Mouse (Mus musculus) neural tube, embryonic 14.5 days (tissue): ENCODE data around the gene Arhgdig. TPM values are rescaled to one million over a fixed set of nuclear protein-coding genes. Genes with fewer than 3 reads are reported as not detected.
"Not testable (repeated sequence)": the region's sequence is repeated elsewhere in the genome, so short reads cannot be mapped to it uniquely, and the experiment has no call there.

Experiments used
- ATAC-seq: fragments of 200-750 bp; cut with Nextera tagmentation; 2 replicates; pipeline ENCODE4 v1.8.0; 2017; ENCODE audit warnings: low read depth, mild to moderate bottlenecking, moderate TSS enrichment, moderate library complexity
- H3K27ac ChIP-seq: fragments of 300-500 bp; sonication (generic); 2 replicates; pipeline ENCODE4 v1.5.1; 2014; ENCODE audit warnings: low read depth, mild to moderate bottlenecking, control low read depth, low read length, moderate library complexity, mixed read lengths
- H3K27me3 ChIP-seq: fragments of 300-500 bp; sonication (generic); 2 replicates; pipeline ENCODE4 v1.6.1; 2014; ENCODE audit warnings: low read length; ENCODE audit not compliant: control insufficient read depth, insufficient read depth
- H3K36me3 ChIP-seq: fragments of 300-500 bp; sonication (generic); 2 replicates; pipeline ENCODE4 v1.6.1; 2014; ENCODE audit warnings: low read length, mixed read lengths; ENCODE audit not compliant: control insufficient read depth, insufficient read depth
- H3K4me1 ChIP-seq: fragments of 300-500 bp; sonication (generic); 2 replicates; pipeline ENCODE4 v1.6.1; 2014; ENCODE audit warnings: low read length; ENCODE audit not compliant: control insufficient read depth, insufficient read depth
- H3K4me2 ChIP-seq: fragments of 300-500 bp; sonication (generic); 2 replicates; pipeline ENCODE4 v1.6.1; 2014; ENCODE audit warnings: mild to moderate bottlenecking, low read depth, low read length, control low read depth
- H3K4me3 ChIP-seq: fragments of 300-500 bp; sonication (generic); 2 replicates; pipeline ENCODE4 v1.5.1; 2014; ENCODE audit warnings: low read depth, low read length, control low read depth, mixed read lengths
- H3K9ac ChIP-seq: fragments of 300-500 bp; sonication (generic); replicated peaks from 2 replicates; pipeline ENCODE4 v1.6.1; 2014; ENCODE audit warnings: low read depth, mild to moderate bottlenecking, control low read depth, low read length, mixed read lengths
- H3K9me3 ChIP-seq: fragments of 300-500 bp; sonication (generic); 2 replicates; pipeline ENCODE4 v1.6.1; 2016; ENCODE audit warnings: low read length; ENCODE audit not compliant: control insufficient read depth
- WGBS: fragments of 180-500 bp; shearing (Covaris S2); extraction: QIAGEN DNeasy Blood & Tissue Kit; methylation state at CpG from one replicate; pipeline ENCODE4 v1.1.7; 2014; 5-methylcytosine and 5-hydroxymethylcytosine counted together
- polyA plus RNA-seq: library from polyadenylated mRNA; unstranded; fragments of >200 nt; fragmentation: Nextera tagmentation; extraction: Ambion mirVana; gene quantifications from 2 replicates; pipeline ENCODE4 v1.2.1, GENCODE M21; 2014

Gene Arhgdig
- polyA plus RNA-seq, 1 experiment from 2014 or later, result 192 TPM

- 86% methylated on average over 4 of the region's 4 CpGs for WGBS
- Histone ChIP-seq H3K4me2 (no peak within 1 kb of the TSS), H3K4me1 (0 out of 2 replicates have a peak, but pooled peaks cover 8% of the 10 kb centered on the region), H3K27me3 (peaks cover 25% of the 10 kb centered on the region), H3K4me3 (no peak within 1 kb of the TSS), H3K36me3 (peaks cover 18% of the 10 kb centered on the region), H3K9ac (no peak within 1 kb of the TSS), H3K27ac (no peak within 1 kb of the TSS), H3K9me3 (no peaks in the 10 kb centered on the region)
- ATAC-seq, result no peak
Observed at GRCm38 (mm10) chr17:26198892-26199291, 8.7 kb downstream of the Arhgdig start, which contains the start of gene Pdia2. Gene Pdia2, minus strand, starts transcription at chr17:26199087.

DNA sequence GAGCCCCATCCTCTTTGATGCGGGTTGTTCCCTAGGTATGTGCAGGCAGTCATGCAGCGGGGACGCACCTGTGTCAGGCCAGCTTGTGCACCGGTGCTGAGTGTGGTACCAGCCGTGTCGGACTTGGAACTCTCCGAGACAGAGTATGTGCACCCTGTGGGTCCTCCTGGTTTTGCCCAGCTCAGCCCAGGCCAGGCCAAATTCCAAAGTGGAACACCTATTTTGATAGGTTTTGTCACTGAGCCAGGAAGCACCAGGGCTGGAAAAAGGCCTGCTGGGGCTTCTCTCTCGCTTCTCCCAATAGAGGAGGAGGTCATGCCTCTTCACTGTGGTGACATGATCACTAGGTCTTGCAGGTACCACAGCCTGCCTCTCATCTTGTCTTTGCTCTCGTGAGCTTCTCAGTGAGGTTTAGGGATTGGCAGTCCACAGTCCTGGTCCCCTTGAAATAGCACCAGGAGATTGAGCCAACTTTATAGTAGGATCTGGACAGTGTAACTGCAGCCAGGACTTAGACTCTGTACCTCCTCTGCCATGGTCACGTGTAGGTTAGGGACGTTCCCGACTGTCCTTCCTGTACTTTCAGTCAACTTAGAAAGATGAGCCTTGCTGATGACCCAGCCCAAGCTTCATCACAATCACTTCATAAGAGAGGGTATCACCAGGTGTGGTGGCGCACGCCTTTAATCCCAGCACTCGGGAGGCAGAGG lies 14.9 kb downstream of the Arhgdig start:
- H3K4me2 ChIP-seq, result no peak overlapping the region
- no peaks in the 10 kb centered on the region for H3K27me3 ChIP-seq
- no peak for ATAC-seq
- H3K4me3 ChIP-seq, result no peak overlapping the region
- 98% methylated on average over 15 of the region's 15 CpGs for WGBS
- H3K9ac ChIP-seq, result no peak overlapping the region
- no peaks in the 10 kb centered on the region for H3K9me3 ChIP-seq
- no peaks in the 10 kb centered on the region for H3K4me1 ChIP-seq
- H3K27ac ChIP-seq, result no peak overlapping the region
- H3K36me3 ChIP-seq, result peaks cover 58% of the 10 kb centered on the region

GRCm38 (mm10) chr17:26191486-26191885 lies 16.1 kb downstream of the Arhgdig start:
- 96% methylated on average over 7 of the region's 7 CpGs for WGBS
- not testable (repeated sequence) for ATAC-seq

GRCm38 (mm10) chr17:26188091-26188805 lies 19.3 kb downstream of the Arhgdig start:
- H3K27ac ChIP-seq, result no peak overlapping the region
- no peaks in the 10 kb centered on the region for H3K27me3 ChIP-seq
- H3K36me3 ChIP-seq, result peaks cover 49% of the 10 kb centered on the region
- no peaks in the 10 kb centered on the region for H3K4me1 ChIP-seq
- WGBS, result 96% methylated on average over 11 of the region's 11 CpGs
- H3K4me2 ChIP-seq, result no peak overlapping the region
- H3K9me3 ChIP-seq, result no peaks in the 10 kb centered on the region
- no peak overlapping the region for H3K9ac ChIP-seq
- no peak overlapping the region for H3K4me3 ChIP-seq
- no peak for ATAC-seq

More at GRCm38 (mm10) chr17:26191486-26191885, 16.1 kb downstream of the Arhgdig start:
- H3K9ac ChIP-seq, H3K4me1 ChIP-seq, H3K4me3 ChIP-seq, H3K9me3 ChIP-seq, H3K27me3 ChIP-seq, H3K27ac ChIP-seq, H3K4me2 ChIP-seq: not testable (repeated sequence)
- H3K36me3 ChIP-seq, result peaks cover 61% of the 10 kb centered on the region

GRCm38 (mm10) chr17:26187592-26187991 lies 20.0 kb downstream of the Arhgdig start:
- Histone ChIP-seq H3K27ac (no peak overlapping the region), H3K4me2 (no peak overlapping the region), H3K36me3 (peaks cover 49% of the 10 kb centered on the region), H3K4me1 (no peaks in the 10 kb centered on the region), H3K9ac (no peak overlapping the region), H3K4me3 (no peak overlapping the region), H3K27me3 (no peaks in the 10 kb centered on the region), H3K9me3 (no peaks in the 10 kb centered on the region)
- WGBS, result 98% methylated on average over 5 of the region's 5 CpGs
- no peak for ATAC-seq

DNA sequence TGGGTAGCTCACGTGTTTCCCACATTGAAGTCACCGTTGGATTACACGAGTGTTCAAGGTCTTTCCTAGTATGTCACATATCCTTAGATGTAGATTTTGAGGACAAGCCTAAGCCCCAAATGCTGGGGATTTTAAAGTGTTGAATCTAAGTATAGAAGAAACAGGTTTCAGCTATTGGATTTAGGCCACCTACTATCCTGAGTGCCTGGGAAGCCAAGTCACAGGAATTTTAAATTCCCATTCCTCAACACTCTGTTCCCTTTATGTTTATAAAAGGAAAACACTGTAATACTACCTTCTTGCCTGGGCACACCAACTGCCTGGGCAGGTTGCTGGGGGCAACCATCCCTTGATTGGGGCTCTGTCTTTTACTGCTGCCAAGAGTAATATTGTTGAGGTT lies 26.4 kb downstream of the Arhgdig start:
- H3K36me3 ChIP-seq, result peaks cover 3% of the 10 kb centered on the region
- WGBS, result 97% methylated on average over 3 of the region's 3 CpGs
- no peaks in the 10 kb centered on the region for H3K9me3 ChIP-seq
- no peak overlapping the region for H3K4me2 ChIP-seq
- H3K27ac ChIP-seq, result no peak overlapping the region
- H3K9ac ChIP-seq, result no peak overlapping the region
- ATAC-seq, result no peak
- no peaks in the 10 kb centered on the region for H3K27me3 ChIP-seq
- H3K4me3 ChIP-seq, result no peak overlapping the region
- no peaks in the 10 kb centered on the region for H3K4me1 ChIP-seq

DNA sequence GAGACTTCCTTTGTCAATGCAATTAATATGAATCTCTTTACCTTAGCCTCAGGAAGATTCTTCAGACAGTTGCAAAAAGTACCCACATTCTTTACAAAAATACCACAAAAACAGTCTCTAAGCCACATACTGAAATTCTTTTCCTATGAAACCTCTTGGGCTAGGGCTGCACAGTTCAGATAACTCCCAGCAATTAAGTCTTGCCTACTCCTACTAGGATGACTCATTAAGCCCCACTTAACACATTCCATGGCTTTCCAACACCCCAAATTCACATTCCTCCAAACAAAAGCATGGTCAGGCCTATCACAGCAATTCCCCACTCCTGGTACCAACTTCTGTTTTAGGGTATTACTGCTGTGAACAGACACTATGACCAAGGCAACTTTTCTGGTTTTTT lies 29.0 kb downstream of the Arhgdig start:
- H3K27ac ChIP-seq, result no peak overlapping the region
- no peak overlapping the region for H3K4me2 ChIP-seq
- H3K9me3 ChIP-seq, result no peaks in the 10 kb centered on the region
- no peak overlapping the region for H3K9ac ChIP-seq
- H3K4me3 ChIP-seq, result no peak overlapping the region
- no peak for ATAC-seq
- H3K36me3 ChIP-seq, result peaks cover under 1% of the 10 kb centered on the region; the same call in 1 of the 2 replicates
- no peaks in the 10 kb centered on the region for H3K27me3 ChIP-seq
- no peaks in the 10 kb centered on the region for H3K4me1 ChIP-seq

- WGBS, result 85% methylated on average over 2 of the region's 2 CpGs
- not testable (repeated sequence) for H3K4me3 ChIP-seq, H3K9me3 ChIP-seq, H3K9ac ChIP-seq, H3K4me2 ChIP-seq, H3K36me3 ChIP-seq, ATAC-seq, H3K27ac ChIP-seq, H3K27me3 ChIP-seq, H3K4me1 ChIP-seq
Observed at GRCm38 (mm10) chr17:26175248-26175647, 32.3 kb downstream of the Arhgdig start.

GRCm38 (mm10) chr17:26168039-26168438 lies 39.5 kb downstream of the Arhgdig start:
- Histone ChIP-seq H3K4me3 (no peak overlapping the region), H3K27ac (no peak overlapping the region), H3K4me2 (no peak overlapping the region), H3K9ac (no peak overlapping the region), H3K36me3 (no peaks in the 10 kb centered on the region), H3K9me3 (no peaks in the 10 kb centered on the region), H3K27me3 (no peaks in the 10 kb centered on the region), H3K4me1 (no peaks in the 10 kb centered on the region)
- WGBS, result 88% methylated on average over 2 of the region's 2 CpGs
- ATAC-seq, result no peak
